In the genomic region with DNA sequence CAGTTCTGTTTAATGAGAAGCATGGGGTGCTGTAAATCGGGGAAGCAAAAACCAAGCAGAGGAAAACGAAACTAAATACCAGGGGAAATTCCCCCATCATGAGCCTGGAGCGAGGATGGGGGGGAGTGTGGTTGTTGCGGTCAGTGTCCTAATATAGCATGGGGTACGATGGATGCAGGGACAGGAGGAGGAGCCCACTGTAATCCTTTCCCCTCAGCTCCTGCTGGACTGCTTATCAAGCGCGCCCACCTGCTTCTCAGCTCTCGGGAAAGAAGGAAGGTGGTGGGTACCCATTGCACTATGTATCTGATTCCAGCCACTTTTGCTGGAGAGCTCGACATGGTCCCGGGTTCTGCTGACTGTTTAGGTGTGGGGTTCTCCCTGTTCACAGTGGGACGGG, we compare ENCODE assay signal across 10 mouse cellular contexts.
DNase-seq lines count a peak whose midpoint lies in the region; ATAC-seq and TF ChIP-seq lines count a peak whose summit lies in the region.
"Had no signal": no experiment of that assay in that cellular context is flagged by ENCODE, and none has a peak within 500 bp of the region (broad histone marks: within the 10 kb centered on the region; RNA-seq: fewer than 3 reads in every experiment).

No protein-coding gene starts in this region.

- no peaks in the 10 kb centered on the region for H3K9me3 ChIP-seq in heart, embryonic 16.5 days (replicated peaks; ENCODE audit: control insufficient read depth, low read length)
- H3K9me3 ChIP-seq: embryonic facial prominence, embryonic 12.5 days had no signal

- H3K27me3 ChIP-seq in heart, embryonic 16.5 days (ENCODE audit: control insufficient read depth, insufficient read depth, low read length) = no peaks in the 10 kb centered on the region
- H3K27me3 ChIP-seq in myocyte (ENCODE audit: control insufficient read depth, insufficient read depth, insufficient read length) = no peaks in the 10 kb centered on the region
- H3K27me3 ChIP-seq in cerebellum, adult 2 months (ENCODE audit: control insufficient read depth, insufficient read depth, low read length) = no peaks in the 10 kb centered on the region
- H3K27me3 ChIP-seq: embryonic facial prominence, embryonic 12.5 days had no signal

- intact Hi-C loops in heart, postnatal 25 days (cut with DNase I) = no loop called here

- no peak for TF ChIP-seq POLR2A in bone marrow, adult 2 months (IDR thresholded peaks at IDR 0.05; ENCODE audit: borderline replicate concordance, control insufficient read depth, low read depth, low read length)
- no peak for TF ChIP-seq POLR2A in myocyte (IDR thresholded peaks at IDR 0.05; ENCODE audit: insufficient read length, low read depth)
- no peak for TF ChIP-seq POLR2A in cerebellum, adult 2 months (IDR thresholded peaks at IDR 0.05; ENCODE audit: borderline replicate concordance, insufficient read depth, low read length)

- H3K4me3 ChIP-seq in heart, embryonic 16.5 days (ENCODE audit: low read length) = no peak overlapping the region
- H3K4me3 ChIP-seq in bone marrow, adult 2 months (replicated peaks; ENCODE audit: control insufficient read depth, low read depth, low read length) = peak overlapping the region; percentile 39
- H3K4me3 ChIP-seq in myocyte = peak overlapping the region; percentile 25
- H3K4me3 ChIP-seq in cerebellum, adult 2 months (replicated peaks; ENCODE audit: insufficient read depth, low read depth, low read length) = no peak overlapping the region
- H3K4me3 ChIP-seq: embryonic facial prominence, embryonic 12.5 days had no signal

- H3K79me2 ChIP-seq in myocyte (ENCODE audit: control insufficient read depth, insufficient read depth) = no peaks in the 10 kb centered on the region

- H3K4me2 ChIP-seq in heart, embryonic 16.5 days (ENCODE audit: low read depth, low read length) = peak overlapping the region; percentile 26; the same call in 1 of the 2 replicates
- H3K4me2 ChIP-seq in myocyte (ENCODE audit: low read depth) = peak overlapping the region; percentile 99
- H3K4me2 ChIP-seq: embryonic facial prominence, embryonic 12.5 days had no signal

- 0 out of 2 replicates have a peak overlapping the region, but pooled peaks have one; percentile 11 for H3K9ac ChIP-seq in heart, embryonic 16.5 days (ENCODE audit: low read length)
- H3K9ac ChIP-seq: embryonic facial prominence, embryonic 12.5 days had no signal

- DNase-seq in heart, postnatal 25 days (ENCODE audit: low spot score) = no peak
- no peak for DNase-seq in cerebellum, adult 2 months
- no peak for DNase-seq in urinary bladder, adult 18-20 months (ENCODE audit: low spot score in 2 of 2)
- no peak for DNase-seq in frontal cortex, postnatal 25 days (ENCODE audit: low spot score in 2 of 2)
- DNase-seq: heart, adult 11 months had no signal

- H3K36me3 ChIP-seq in heart, embryonic 16.5 days (ENCODE audit: control insufficient read depth, insufficient read depth) = no peaks in the 10 kb centered on the region
- no peaks in the 10 kb centered on the region for H3K36me3 ChIP-seq in myocyte (ENCODE audit: control insufficient read depth, insufficient read depth)

- no peak overlapping the region for H3ac ChIP-seq in myocyte (ENCODE audit: control insufficient read depth, insufficient read length)

- no peak for ATAC-seq in heart, embryonic 16.5 days (replicated peaks; ENCODE audit: extremely low read depth, insufficient read depth, low FRiP score)
- peak; percentile 62 to 66 for ATAC-seq in hematopoietic stem cell, adult 5-6 weeks (replicated peaks in 1 of 2; ENCODE audit: insufficient read depth in 1 of 2, low FRiP score in 2 of 2, low TSS enrichment in 1 of 2, low read depth in 1 of 2, poor library complexity in 2 of 2, severe bottlenecking in 2 of 2)

- no peak for TF ChIP-seq CTCF in bone marrow, adult 2 months (IDR thresholded peaks at IDR 0.05; ENCODE audit: control insufficient read depth, insufficient read depth, low read length)
- TF ChIP-seq CTCF in cerebellum, adult 2 months (IDR thresholded peaks at IDR 0.05; ENCODE audit: borderline replicate concordance, insufficient read depth, low read depth, low read length) = no peak

- WGBS in heart, embryonic 16.5 days = 51% methylated on average over 11 of the region's 11 CpGs
- WGBS in bone marrow, adult 2 months = 27% methylated on average over 11 of the region's 11 CpGs
- 90% methylated on average over 11 of the region's 11 CpGs for WGBS in cerebellum, adult 2 months

- peak overlapping the region; percentile 78 for H3K27ac ChIP-seq in heart, embryonic 16.5 days (ENCODE audit: low read length)
- H3K27ac ChIP-seq in bone marrow, adult 2 months (ENCODE audit: control insufficient read depth, insufficient read depth, low read depth, low read length, poor library complexity) = no peak overlapping the region
- H3K27ac ChIP-seq in cerebellum, adult 2 months (ENCODE audit: insufficient read depth, low read length) = no peak overlapping the region
- H3K27ac ChIP-seq: embryonic facial prominence, embryonic 12.5 days had no signal

- peaks cover 29% of the 10 kb centered on the region for H3K4me1 ChIP-seq in heart, embryonic 16.5 days (ENCODE audit: control insufficient read depth, insufficient read depth, low read length)
- H3K4me1 ChIP-seq in bone marrow, adult 2 months (ENCODE audit: control insufficient read depth, insufficient read depth, low read length) = peaks cover 1% of the 10 kb centered on the region; the same call in 1 of the 2 replicates
- H3K4me1 ChIP-seq in cerebellum, adult 2 months (ENCODE audit: control insufficient read depth, insufficient read depth, low read length) = no peaks in the 10 kb centered on the region

TF ChIP-seq in myocyte, 11 proteins besides CTCF, POLR2A, EP300 and RAD21:
- TF ChIP-seq USF1 (IDR thresholded peaks at IDR 0.05; ENCODE audit: low read depth) (no peak), TCF3 (IDR thresholded peaks at IDR 0.05; ENCODE audit: insufficient read length, low read depth) (no peak), MAX (IDR thresholded peaks at IDR 0.05; ENCODE audit: low read depth) (no peak), MYOG (IDR thresholded peaks at IDR 0.05; ENCODE audit: control insufficient read depth in 1 of 3, insufficient read depth in 1 of 3, insufficient read length in 2 of 3, low read depth in 2 of 3) (peak in 1 of 3 experiments; percentile 39), SRF (IDR thresholded peaks at IDR 0.05; ENCODE audit: control insufficient read depth, insufficient read length, low read depth) (peak; percentile 90), E2F4 (IDR thresholded peaks at IDR 0.05; ENCODE audit: insufficient read depth) (no peak), MYOD1 (IDR thresholded peaks at IDR 0.05; ENCODE audit: control insufficient read depth in 1 of 3, insufficient read length in 2 of 3, low read depth in 2 of 3) (peak in 2 of 3 experiments; percentile 24 to 38), CEBPB (IDR thresholded peaks at IDR 0.05; ENCODE audit: insufficient read depth, poor library complexity, severe bottlenecking) (no peak), REST (IDR thresholded peaks at IDR 0.05; ENCODE audit: insufficient read depth, insufficient read length) (no peak), POLR2AphosphoS2 (IDR thresholded peaks at IDR 0.05; ENCODE audit: insufficient read length, low read depth) (no peak), TCF12 (IDR thresholded peaks at IDR 0.05; ENCODE audit: insufficient read depth, poor library complexity, severe bottlenecking) (no peak)

Comparison
In these comparisons a context has a peak if more than half of its experiments do, and no peak if none do; other contexts are left out.
1. H3K4me3 ChIP-seq: peak in bone marrow, adult 2 months (single experiment) and myocyte (single experiment); none in heart, embryonic 16.5 days (single experiment) and cerebellum, adult 2 months (single experiment).